Mouse (Mus musculus) frontal cortex, adult (tissue): ENCODE results near the gene Havcr1.
A peak's percentile ranks its signal among the peaks of the same experiment; 100 is the strongest.
"Not testable (repeated sequence)": the region's sequence is repeated elsewhere in the genome, so short reads cannot be mapped to it uniquely, and the experiment has no call there.

ENCODE experiments used
- ATAC-seq: cut with Nextera tagmentation; 2 replicates; pipeline ENCODE4 v1.9.2; 2017; ENCODE audit warnings: mild to moderate bottlenecking, moderate library complexity, mixed read lengths; ENCODE audit not compliant: low TSS enrichment

Gene Havcr1

DNA sequence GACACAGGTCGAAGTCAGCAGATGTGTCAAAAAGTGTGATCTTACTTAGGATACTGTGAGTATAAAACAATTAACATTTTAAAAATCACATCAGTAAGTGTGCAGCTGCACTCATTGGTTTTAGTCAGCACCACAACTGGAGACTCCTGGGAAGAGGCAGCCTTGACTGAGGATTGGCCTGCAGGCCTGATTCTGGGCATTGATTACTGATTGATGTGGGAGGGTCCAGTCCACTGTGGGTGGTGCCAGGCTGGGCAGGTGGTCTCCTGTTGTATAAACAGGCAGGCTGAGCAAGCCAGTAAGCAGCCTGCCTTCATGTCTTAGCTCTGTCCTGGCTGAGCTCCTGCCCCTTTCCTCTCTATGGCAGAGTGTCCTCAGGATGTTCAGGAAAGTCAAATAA is at the start of gene Havcr1:
TSS of gene Havcr1 (plus strand) at position 5 of the 400 bp plus-strand sequence.
- ATAC-seq: not testable (repeated sequence)

DNA sequence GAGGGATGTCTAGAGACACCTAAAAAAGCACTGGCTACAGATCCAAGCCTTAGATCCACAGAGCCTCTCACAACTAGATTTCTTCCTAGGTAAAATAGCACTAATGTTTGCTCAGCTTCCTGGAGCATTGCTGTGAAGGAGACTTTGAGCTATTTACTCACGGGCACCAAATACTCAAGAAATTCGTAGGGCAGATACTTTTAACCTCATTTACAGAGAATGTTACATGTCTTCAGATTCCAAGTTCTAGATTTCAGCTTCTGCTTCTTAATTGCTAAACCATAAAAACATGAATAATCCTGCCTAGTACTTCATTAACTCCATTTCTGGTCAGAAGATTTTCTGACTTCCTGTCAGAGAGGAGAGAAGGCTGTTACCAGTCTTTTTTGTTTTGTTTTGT is 44.7 kb upstream of the Havcr1 start:
- ATAC-seq: no peak

DNA sequence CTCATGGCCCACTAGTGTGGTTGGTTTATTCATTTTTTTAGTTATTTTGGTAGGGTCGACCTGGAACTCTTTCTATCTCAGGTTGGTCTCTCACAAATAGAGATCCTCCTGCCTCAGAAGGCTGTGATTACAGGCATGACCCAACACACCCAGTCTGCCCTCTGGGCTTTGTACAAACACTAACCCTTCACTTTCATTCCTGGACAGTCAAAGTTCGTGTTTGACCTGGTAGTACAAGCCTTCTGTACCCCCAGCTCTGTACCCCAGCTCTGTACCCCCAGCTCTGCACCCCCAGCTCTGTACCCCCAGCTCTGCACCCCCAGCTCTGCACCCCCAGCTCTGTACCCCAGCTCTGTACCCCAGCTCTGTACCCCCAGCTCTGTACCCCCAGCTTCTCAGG is 39.0 kb upstream of the Havcr1 start:
- ATAC-seq: not testable (repeated sequence)

DNA sequence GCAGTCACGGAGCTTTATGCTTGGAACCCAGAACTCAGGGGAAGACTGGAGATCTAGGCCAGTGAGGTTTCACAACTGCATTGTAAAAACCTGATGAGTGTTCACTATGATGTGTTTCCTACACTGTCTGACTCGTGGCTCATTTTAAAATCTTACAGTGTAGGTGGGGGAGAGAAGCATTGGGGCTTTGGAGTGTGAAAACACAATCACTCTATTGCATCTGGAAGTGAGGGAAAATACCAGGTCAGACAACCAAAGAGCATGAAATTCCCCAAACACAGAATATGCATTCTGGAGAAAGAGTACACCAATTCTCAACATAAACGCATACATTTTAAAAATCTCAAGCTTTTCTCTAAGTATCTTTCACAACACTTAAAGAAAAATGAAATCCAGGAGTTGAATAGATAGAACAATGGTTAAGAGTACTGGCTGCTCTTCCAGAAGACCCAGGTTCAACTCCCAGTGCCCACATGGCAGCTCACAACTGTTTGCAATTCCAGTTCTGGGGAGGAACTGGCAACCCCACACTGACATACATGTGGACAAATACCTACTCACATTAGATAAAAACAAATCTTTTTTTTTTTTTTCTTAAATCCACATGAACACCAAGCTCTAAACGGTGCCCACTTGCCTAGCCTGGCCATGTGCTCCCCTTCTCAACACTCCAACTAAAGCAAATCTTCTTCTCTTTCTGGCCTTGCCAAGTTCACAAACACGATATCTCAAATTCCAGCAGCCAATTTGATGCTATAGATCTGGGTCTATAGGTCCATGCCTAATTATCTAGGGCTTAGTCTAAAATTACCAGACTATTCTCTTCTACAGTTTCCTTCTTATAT is 37.2 kb upstream of the Havcr1 start:
- no peak for ATAC-seq

GRCm38 (mm10) chr11:46698278-46698655 is 36.6 kb upstream of the Havcr1 start:
- no peak for ATAC-seq

GRCm38 (mm10) chr11:46698830-46699229 is 36.0 kb upstream of the Havcr1 start:
- ATAC-seq: no peak

DNA sequence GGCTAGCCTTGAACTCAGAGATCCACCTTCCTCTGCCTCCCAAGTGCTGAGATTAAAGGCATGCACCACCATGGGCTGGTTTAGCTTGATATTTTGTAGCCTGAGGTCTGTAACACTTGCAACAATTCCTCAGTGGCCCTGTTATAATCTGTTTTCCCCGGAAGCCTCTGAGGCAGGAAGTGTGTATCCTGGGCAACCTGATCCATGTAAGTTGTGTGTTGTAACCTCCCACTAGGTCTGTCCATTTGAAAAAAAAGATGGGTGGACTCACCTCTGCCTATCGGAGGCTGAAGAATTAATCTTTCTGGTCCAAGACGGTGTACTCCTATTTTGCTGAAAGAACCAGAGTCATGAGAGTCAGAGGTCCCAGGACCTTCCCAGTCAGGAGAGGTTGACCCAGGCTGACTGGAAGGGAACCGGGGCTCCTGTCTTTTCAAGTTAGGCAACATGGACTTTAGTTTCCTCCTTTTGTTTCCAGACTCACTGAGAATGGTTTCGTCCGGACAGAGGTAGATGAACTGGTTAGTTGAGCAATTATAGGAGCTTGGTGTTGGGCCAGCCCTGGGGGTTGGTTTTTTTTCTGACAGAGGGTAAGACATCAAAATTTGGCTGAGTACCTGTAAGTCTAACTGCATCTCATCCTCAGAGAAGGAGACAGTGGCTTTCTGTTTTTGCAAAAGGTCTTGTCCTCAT is 28.1 kb upstream of the Havcr1 start, which contains the start of gene Timd2:
TSS of gene Timd2 (minus strand) at position 398 of the 693 bp plus-strand sequence.
- no peak for ATAC-seq

- ATAC-seq: no peak
These were observed 3.3 kb upstream of the Havcr1 start for GRCm38 (mm10) chr11:46731541-46732070.

- peak; percentile 99 for ATAC-seq
These were observed 1.6 kb upstream of the Havcr1 start for GRCm38 (mm10) chr11:46733242-46733789.

- ATAC-seq: no peak
These were observed 263 bp upstream of the Havcr1 start for GRCm38 (mm10) chr11:46734617-46735016.

GRCm38 (mm10) chr11:46739501-46739900 is 4.6 kb downstream of the Havcr1 start:
- no peak for ATAC-seq

DNA sequence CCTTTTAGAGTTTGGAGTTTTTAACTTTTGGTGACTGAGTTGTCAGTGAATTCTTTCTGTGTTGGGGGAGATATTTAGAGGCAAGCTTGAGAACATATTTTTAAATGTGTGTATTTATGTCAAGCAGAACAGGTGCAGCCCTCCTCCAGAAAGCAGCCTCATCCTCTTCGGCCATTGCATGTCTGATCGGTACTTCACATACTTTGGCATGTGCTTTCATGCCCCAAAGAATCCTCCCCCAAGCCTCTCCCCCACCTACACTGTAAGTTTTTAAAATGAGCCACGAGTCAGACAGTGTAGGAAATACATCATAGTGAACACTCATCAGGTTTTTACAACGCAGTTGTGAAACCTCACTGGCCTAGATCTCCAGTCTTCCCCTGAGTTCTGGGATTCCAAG is 6.0 kb downstream of the Havcr1 start:
- ATAC-seq: peak; percentile 34; the same call in 1 of the 2 replicates

DNA sequence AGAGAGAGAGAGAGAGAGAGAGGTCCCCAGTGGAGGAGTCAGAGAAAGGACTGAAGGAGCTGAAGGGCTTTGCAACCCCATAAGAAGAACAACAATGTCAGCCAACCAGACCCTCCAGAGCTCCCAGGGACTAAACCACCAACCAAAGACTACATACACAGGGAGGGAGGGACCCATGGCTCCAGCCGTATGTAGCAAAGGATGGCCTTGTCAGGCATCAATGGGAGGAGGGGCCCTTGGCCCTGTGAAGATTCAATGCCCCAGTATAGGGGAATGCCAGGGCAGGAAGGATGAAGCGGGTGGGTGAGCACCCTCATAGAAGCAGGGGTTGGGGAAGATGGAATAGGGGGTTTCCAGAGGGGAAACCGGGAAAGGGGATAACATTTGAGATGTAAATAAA is 6.8 kb downstream of the Havcr1 start:
- no peak for ATAC-seq

DNA sequence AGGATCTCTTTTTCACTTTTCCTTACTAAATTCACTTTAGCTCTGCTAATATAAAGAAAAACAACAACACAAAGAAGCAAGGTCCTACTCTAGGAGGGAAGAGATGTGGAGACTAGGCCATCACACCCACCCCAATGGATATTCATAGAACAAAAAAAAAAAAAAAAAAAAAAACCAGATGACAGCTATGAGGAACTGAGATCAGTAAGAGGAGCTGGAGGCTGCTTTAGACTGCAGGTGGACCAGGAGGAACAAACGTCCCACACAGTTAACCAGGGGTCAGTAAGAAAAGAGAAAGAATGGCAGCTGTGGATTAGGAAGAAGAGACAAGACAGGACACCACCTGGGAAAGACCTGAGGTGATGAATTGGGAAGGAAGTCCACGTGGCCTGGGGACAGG is 13.1 kb downstream of the Havcr1 start:
- ATAC-seq: no peak

DNA sequence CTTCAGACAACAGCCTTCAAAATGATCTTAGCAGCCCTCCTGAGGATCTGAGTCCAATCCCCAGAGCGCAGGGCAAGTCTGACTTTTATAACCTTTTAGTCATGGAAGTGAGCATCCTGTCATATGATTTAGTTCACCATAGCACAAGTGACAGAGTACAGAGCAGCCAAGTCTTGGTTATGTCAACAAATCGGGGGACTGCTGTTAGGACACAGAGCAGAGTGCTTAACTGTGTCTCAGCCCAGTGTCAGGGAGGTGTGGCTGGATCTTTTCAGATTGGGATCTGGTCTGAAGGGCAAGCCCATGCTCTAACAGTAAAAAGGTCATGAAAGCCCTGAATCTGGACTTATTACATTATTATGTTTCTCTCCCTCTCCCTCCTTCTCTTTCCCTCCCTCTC is 18.8 kb downstream of the Havcr1 start:
- no peak for ATAC-seq

- no peak for ATAC-seq
These were observed 19.8 kb downstream of the Havcr1 start for GRCm38 (mm10) chr11:46754669-46755068.

GRCm38 (mm10) chr11:46755714-46756113 is 20.8 kb downstream of the Havcr1 start:
- not testable (repeated sequence) for ATAC-seq

DNA sequence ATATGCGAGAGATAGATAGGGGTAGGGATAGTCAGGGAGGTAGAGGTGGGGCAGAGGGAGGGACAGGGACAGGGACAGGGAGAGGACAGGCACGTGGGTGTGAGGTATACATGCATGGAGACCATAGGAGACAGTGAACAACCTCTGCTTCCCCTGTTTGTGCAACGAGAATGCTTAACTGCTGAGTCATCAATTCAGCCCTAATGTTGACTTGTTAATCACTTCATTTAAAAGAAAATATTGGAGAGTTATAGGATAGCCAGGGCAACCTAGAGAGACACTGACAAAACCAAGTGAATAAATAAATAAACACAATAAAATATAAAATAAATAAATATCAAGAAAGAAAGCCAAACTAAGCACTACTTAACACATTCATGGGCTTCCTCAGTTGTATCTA is 42.0 kb downstream of the Havcr1 start:
- no peak for ATAC-seq

DNA sequence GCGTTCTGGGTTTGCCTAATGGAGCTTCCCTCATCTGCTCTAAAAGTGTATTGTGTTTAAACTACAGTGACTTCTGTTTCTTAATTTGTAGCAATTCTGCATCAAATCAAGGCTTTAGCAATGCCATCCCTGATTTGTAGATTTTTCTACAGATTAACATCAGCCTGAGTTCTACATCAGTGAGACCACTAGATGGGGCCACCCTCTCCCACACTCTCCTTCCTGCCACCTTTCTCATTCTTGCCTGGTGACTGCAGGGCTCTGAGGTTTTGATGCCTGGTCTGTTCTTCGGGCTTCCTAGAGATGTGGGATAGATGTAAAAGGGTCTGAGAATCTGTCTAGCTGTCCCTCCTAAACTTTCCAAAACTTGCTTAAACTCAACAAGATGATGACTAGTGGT is 44.9 kb downstream of the Havcr1 start:
- no peak for ATAC-seq

DNA sequence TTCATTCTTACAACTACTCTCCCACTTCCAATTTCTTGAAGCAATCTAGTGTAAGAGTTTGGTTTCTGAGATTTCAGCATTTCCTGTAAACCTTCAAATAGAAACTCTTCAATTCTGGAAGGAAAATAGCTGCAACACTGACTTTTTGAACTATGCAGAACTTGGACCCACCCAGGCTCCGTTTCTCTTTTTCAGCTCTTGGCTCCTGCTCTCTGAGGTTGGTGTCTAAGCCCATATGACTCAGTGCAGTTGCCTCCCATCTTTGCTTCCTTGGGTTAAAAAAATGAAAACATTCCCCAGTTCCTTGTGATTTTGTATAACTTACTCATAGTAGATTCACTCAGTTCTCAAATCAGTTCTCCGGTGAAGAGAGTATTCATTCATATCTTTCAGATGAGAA is 69.6 kb downstream of the Havcr1 start:
- ATAC-seq: no peak

GRCm38 (mm10) chr11:46810511-46810910 is 75.6 kb downstream of the Havcr1 start, which contains the start of gene Timd4:
Timd4 (plus strand) TSS chr11:46810800.
- ATAC-seq: no peak

DNA sequence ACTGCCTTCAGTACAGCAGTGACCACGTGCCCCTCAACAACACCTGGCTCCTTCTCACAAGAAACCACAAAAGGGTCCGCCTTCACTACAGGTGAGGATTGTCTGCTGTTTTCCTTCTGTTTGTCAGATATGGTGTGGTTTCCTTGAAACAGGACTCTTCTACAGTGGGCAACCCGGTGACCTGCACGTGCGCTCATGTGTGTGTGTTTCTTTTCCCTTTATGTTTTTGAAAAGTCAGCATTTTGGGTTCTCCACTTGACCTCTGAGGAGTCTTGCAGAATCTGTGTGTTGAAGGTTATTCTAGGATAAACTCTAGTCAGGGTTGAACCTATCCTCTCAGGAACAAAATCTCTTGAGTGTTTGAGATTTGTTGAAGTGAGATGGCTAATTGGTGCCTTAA is 82.8 kb downstream of the Havcr1 start:
- ATAC-seq: no peak
